In the genomic region with DNA sequence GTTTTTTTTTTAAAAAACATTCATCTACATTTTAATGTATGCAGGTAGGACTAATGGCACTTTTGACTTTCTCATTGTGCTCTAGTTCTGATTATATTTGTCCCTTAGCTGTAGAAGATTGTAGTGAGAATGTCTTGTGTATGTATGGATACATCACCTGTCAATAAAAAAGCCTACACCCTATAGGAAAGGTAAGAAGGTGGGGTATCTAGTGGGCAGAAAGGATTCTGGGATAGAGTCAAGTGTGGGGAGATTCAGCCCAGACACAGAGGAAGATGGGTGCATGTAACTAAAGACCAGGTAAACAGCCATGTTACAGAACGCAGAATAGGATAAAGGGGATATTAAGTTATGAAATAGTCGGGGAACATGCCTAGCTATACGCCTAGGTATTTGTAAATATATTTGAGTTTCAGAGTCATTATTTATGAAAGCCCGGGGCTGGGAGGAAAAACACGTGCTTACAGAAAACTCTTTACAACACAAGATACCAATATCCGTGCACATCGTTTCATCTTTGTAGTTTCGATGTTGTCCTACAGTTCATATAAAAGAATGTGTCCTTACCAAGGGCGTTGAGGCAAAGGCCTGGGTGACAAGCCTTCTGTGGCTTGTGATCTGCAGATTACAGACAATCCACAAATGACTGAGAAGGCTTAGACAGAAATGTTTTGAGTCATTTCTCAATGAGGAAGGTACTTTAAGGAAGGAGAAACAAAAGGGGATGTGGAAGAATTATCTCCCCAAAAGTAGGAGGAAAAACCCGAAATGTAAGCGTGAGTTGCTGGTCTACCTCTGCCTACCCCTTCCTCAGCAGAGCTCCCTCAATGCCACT, we compare ENCODE assay signal across 21 mouse cellular contexts. TPM values are rescaled to one million over a fixed set of nuclear protein-coding genes. Genes with fewer than 3 reads are reported as not detected.
A peak's percentile ranks its signal among the peaks of the same experiment; 100 is the strongest.
DNase-seq lines count a peak whose midpoint lies in the region; ATAC-seq lines count a peak whose summit lies in the region.
"Had no signal": no experiment of that assay in that cellular context is flagged by ENCODE, and none has a peak within 500 bp of the region (broad histone marks: within the 10 kb centered on the region; RNA-seq: fewer than 3 reads in every experiment).

No protein-coding gene starts in this region.

- DNase-seq in midbrain, embryonic 11.5 days (ENCODE audit: low spot score, missing footprints) = peak; percentile 35
- DNase-seq in midbrain, embryonic 10.5 days (ENCODE audit: low spot score) = no peak
- DNase-seq in thymus, postnatal 10 days (ENCODE audit: low spot score in 2 of 2) = no peak
- no peak for DNase-seq in gastrocnemius, postnatal 36 days
- DNase-seq: adrenal gland, adult 8-10 months; cerebellum, adult 9-11 months; gastrocnemius, postnatal 25 days; heart, postnatal 4 days; lung, embryonic 14.5 days; lung, postnatal 36 days; thymus, postnatal 14 days had no signal

- 90% methylated on average over 11 of the region's 11 CpGs for WGBS in midbrain, embryonic 11.5 days
- WGBS in midbrain, embryonic 10.5 days = 93% methylated on average over 11 of the region's 11 CpGs
- 63% methylated on average over 11 of the region's 11 CpGs for WGBS in liver, embryonic 15.5 days (ENCODE audit: insufficient replicate concordance)
- WGBS in intestine, embryonic 15.5 days = 92% methylated on average over 11 of the region's 11 CpGs

- no peak overlapping the region for H3K4me3 ChIP-seq in midbrain, embryonic 11.5 days (ENCODE audit: low read depth, low read length)
- H3K4me3 ChIP-seq in midbrain, embryonic 10.5 days = no peak overlapping the region
- no peak overlapping the region for H3K4me3 ChIP-seq in liver, embryonic 15.5 days (replicated peaks)
- no peak overlapping the region for H3K4me3 ChIP-seq in intestine, embryonic 15.5 days (replicated peaks)
- H3K4me3 ChIP-seq: embryonic facial prominence, embryonic 10.5 days; midbrain, embryonic 12.5 days had no signal

- intact Hi-C loops in gastrocnemius, postnatal 36 days (cut with DNase I) = no loop called here

- H3K4me2 ChIP-seq in midbrain, embryonic 11.5 days = no peak overlapping the region
- no peak overlapping the region for H3K4me2 ChIP-seq in liver, embryonic 15.5 days
- H3K4me2 ChIP-seq in intestine, embryonic 15.5 days (replicated peaks) = no peak overlapping the region
- H3K4me2 ChIP-seq: hindbrain, embryonic 14.5 days; lung, embryonic 14.5 days; midbrain, embryonic 12.5 days had no signal

- H3K27me3 ChIP-seq in midbrain, embryonic 11.5 days (ENCODE audit: control insufficient read depth, insufficient read depth, low read length) = no peaks in the 10 kb centered on the region
- peaks cover 6% of the 10 kb centered on the region; the same call in 1 of the 2 replicates for H3K27me3 ChIP-seq in midbrain, embryonic 10.5 days (ENCODE audit: low read depth, poor library complexity, severe bottlenecking)
- no peaks in the 10 kb centered on the region for H3K27me3 ChIP-seq in liver, embryonic 15.5 days
- H3K27me3 ChIP-seq in intestine, embryonic 15.5 days (replicated peaks) = no peaks in the 10 kb centered on the region

- no peaks in the 10 kb centered on the region for H3K36me3 ChIP-seq in midbrain, embryonic 11.5 days (ENCODE audit: control insufficient read depth, insufficient read depth, low read length)
- no peaks in the 10 kb centered on the region for H3K36me3 ChIP-seq in midbrain, embryonic 10.5 days
- H3K36me3 ChIP-seq in liver, embryonic 15.5 days (replicated peaks) = no peaks in the 10 kb centered on the region
- no peaks in the 10 kb centered on the region for H3K36me3 ChIP-seq in intestine, embryonic 15.5 days
- H3K36me3 ChIP-seq: embryonic facial prominence, embryonic 10.5 days; midbrain, embryonic 12.5 days had no signal

- H3K4me1 ChIP-seq in midbrain, embryonic 11.5 days (ENCODE audit: control insufficient read depth, insufficient read depth, low read length) = no peaks in the 10 kb centered on the region
- H3K4me1 ChIP-seq in midbrain, embryonic 10.5 days = peaks cover 10% of the 10 kb centered on the region
- H3K4me1 ChIP-seq in liver, embryonic 15.5 days (replicated peaks) = peaks cover 78% of the 10 kb centered on the region
- peaks cover 17% of the 10 kb centered on the region; the same call in 1 of the 2 replicates for H3K4me1 ChIP-seq in intestine, embryonic 15.5 days (replicated peaks)
- H3K4me1 ChIP-seq: midbrain, embryonic 12.5 days had no signal

- H3K27ac ChIP-seq in midbrain, embryonic 11.5 days (ENCODE audit: low read depth, low read length) = no peak overlapping the region
- no peak overlapping the region for H3K27ac ChIP-seq in midbrain, embryonic 10.5 days (replicated peaks)
- H3K27ac ChIP-seq in liver, embryonic 15.5 days (replicated peaks) = peak overlapping the region; percentile 86
- H3K27ac ChIP-seq in intestine, embryonic 15.5 days = no peak overlapping the region
- H3K27ac ChIP-seq: embryonic facial prominence, embryonic 10.5 days; hindbrain, embryonic 14.5 days; kidney, postnatal 0 days; midbrain, embryonic 12.5 days had no signal

- no peaks in the 10 kb centered on the region for H3K9me3 ChIP-seq in midbrain, embryonic 11.5 days (ENCODE audit: control insufficient read depth, low read length)
- H3K9me3 ChIP-seq in midbrain, embryonic 10.5 days (replicated peaks) = no peaks in the 10 kb centered on the region
- H3K9me3 ChIP-seq in liver, embryonic 15.5 days (replicated peaks) = no peaks in the 10 kb centered on the region
- H3K9me3 ChIP-seq in intestine, embryonic 15.5 days = no peaks in the 10 kb centered on the region
- H3K9me3 ChIP-seq: embryonic facial prominence, embryonic 10.5 days; midbrain, embryonic 12.5 days had no signal

- H3K9ac ChIP-seq in midbrain, embryonic 11.5 days (ENCODE audit: low read length) = no peak overlapping the region
- no peak overlapping the region for H3K9ac ChIP-seq in liver, embryonic 15.5 days
- H3K9ac ChIP-seq in intestine, embryonic 15.5 days = no peak overlapping the region
- H3K9ac ChIP-seq: hindbrain, embryonic 14.5 days; lung, embryonic 14.5 days; midbrain, embryonic 12.5 days had no signal

- no peak for ATAC-seq in midbrain, embryonic 11.5 days (ENCODE audit: low FRiP score)
- peak; percentile 63 for ATAC-seq in common myeloid progenitor, adult 5-6 weeks (replicated peaks; ENCODE audit: low read depth, poor library complexity, severe bottlenecking)
- ATAC-seq in liver, embryonic 15.5 days (ENCODE audit: insufficient read depth) = no peak
- peak; percentile 73 for ATAC-seq in monocyte, adult 5-6 weeks (replicated peaks; ENCODE audit: insufficient number of reproducible peaks, low FRiP score, low TSS enrichment, poor library complexity, severe bottlenecking)
- ATAC-seq in intestine, embryonic 15.5 days = no peak
- ATAC-seq: forebrain, embryonic 16.5 days; inflammation-experienced regulatory T-cells, adult 6 months had no signal

RNA-seq across cellular contexts. Expression of a gene that starts 5.6 kb away (rescaled TPM):
- 1,019 and 1,097 TPM in 2 replicates for polyA plus RNA-seq in midbrain, embryonic 11.5 days (2014; fragmentation: Nextera tagmentation; extraction: Ambion mirVana)
- 1,095 and 1,127 TPM in 2 replicates for polyA plus RNA-seq in midbrain, embryonic 10.5 days (2016; fragmentation: Nextera tagmentation; extraction: Ambion mirVana)
- total RNA-seq in common myeloid progenitor, adult 5-6 weeks (2017) = 776 and 837 TPM in 2 replicates
- polyA plus RNA-seq in liver, embryonic 15.5 days (2015; fragmentation: Nextera tagmentation; extraction: Ambion mirVana) = 982 and 1,104 TPM in 2 replicates
- total RNA-seq in monocyte, adult 5-6 weeks (2017) = 453 to 604 TPM (median 584 TPM) in 3 replicates
- 1,265 and 1,398 TPM in 2 replicates for polyA plus RNA-seq in intestine, embryonic 15.5 days (2015; fragmentation: Nextera tagmentation; extraction: Ambion mirVana)
- 100 to 1,000 TPM; 269 to 291 TPM for total RNA-seq in gastrocnemius, postnatal 36 days (2021)

Comparison
In these comparisons a context has a peak if more than half of its experiments do, and no peak if none do; other contexts are left out.
1. ATAC-seq: peak in common myeloid progenitor, adult 5-6 weeks (single experiment) and monocyte, adult 5-6 weeks (single experiment); none in midbrain, embryonic 11.5 days (single experiment), liver, embryonic 15.5 days (single experiment) and intestine, embryonic 15.5 days (single experiment).